Mouse (Mus musculus) stomach, embryonic 15.5 days (tissue): ENCODE measurements around the gene Plekhm2. TPM values are rescaled to one million over a fixed set of nuclear protein-coding genes. Genes with fewer than 3 reads are reported as not detected.

ENCODE experiments used
- ATAC-seq: fragments of 200-750 bp; cut with Nextera tagmentation; 2 replicates; pipeline ENCODE4 v1.8.0; 2017; ENCODE audit warnings: low read depth, moderate number of reproducible peaks, moderate TSS enrichment; ENCODE audit not compliant: insufficient read depth, low FRiP score
- H3K27ac ChIP-seq: fragments of 300-500 bp; sonication (generic); 2 replicates; pipeline ENCODE4 v1.5.1; 2015; ENCODE audit warnings: mild to moderate bottlenecking, inconsistent platforms
- H3K27me3 ChIP-seq: fragments of 300-500 bp; sonication (generic); replicated peaks from 2 replicates; pipeline ENCODE4 v1.6.1; 2015; ENCODE audit warnings: inconsistent platforms
- H3K36me3 ChIP-seq: fragments of 300-500 bp; sonication (generic); 2 replicates; pipeline ENCODE4 v1.6.1; 2015; ENCODE audit warnings: inconsistent platforms
- H3K4me1 ChIP-seq: fragments of 300-500 bp; sonication (generic); 2 replicates; pipeline ENCODE4 v1.6.1; 2015; ENCODE audit warnings: inconsistent platforms
- H3K4me2 ChIP-seq: fragments of 300-500 bp; sonication (generic); 2 replicates; pipeline ENCODE4 v1.6.1; 2015; ENCODE audit warnings: mild to moderate bottlenecking, inconsistent platforms
- H3K4me3 ChIP-seq: fragments of 300-500 bp; sonication (generic); replicated peaks from 2 replicates; pipeline ENCODE4 v1.5.1; 2015; ENCODE audit warnings: inconsistent platforms
- H3K9ac ChIP-seq: fragments of 300-500 bp; sonication (generic); 2 replicates; pipeline ENCODE4 v1.6.1; 2015; ENCODE audit warnings: inconsistent platforms
- H3K9me3 ChIP-seq: fragments of 300-500 bp; sonication (generic); 2 replicates; pipeline ENCODE4 v1.6.1; 2016; ENCODE audit warnings: inconsistent platforms
- WGBS: fragments of 180-500 bp; shearing (Covaris S2); methylation state at CpG from one replicate; pipeline ENCODE4 v1.1.7; 2015; 5-methylcytosine and 5-hydroxymethylcytosine counted together
- polyA plus RNA-seq: library from polyadenylated mRNA; unstranded; fragments of >200 nt; fragmentation: Nextera tagmentation; extraction: Ambion mirVana; gene quantifications from 2 replicates; pipeline ENCODE4 v1.2.1, GENCODE M21; 2015

Gene Plekhm2
- polyA plus RNA-seq, 1 experiment from 2014 or later, result 6.9 TPM

GRCm38 (mm10) chr4:141576404-141576803 is 88.3 kb downstream of the Plekhm2 start:
- no peak for ATAC-seq
- H3K4me3 ChIP-seq, result no peak overlapping the region
- H3K9me3 ChIP-seq, result no peaks in the 10 kb centered on the region
- H3K27ac ChIP-seq, result no peak overlapping the region
- no peak overlapping the region for H3K4me2 ChIP-seq
- H3K27me3 ChIP-seq, result no peaks in the 10 kb centered on the region
- peaks cover 15% of the 10 kb centered on the region for H3K36me3 ChIP-seq
- WGBS, result 79% methylated on average over 11 of the region's 11 CpGs
- no peak overlapping the region for H3K9ac ChIP-seq
- H3K4me1 ChIP-seq, result 0 out of 2 replicates have a peak, but pooled peaks cover 8% of the 10 kb centered on the region

Other genes with a start within 250 kb of the Plekhm2 start
- gene Clcnkb, start 248.9 kb downstream of the Plekhm2 start, polyA plus RNA-seq, result 0.14 TPM in 1 of 2 replicates, not detected in the other
- 2.4 and 2.8 TPM in 2 replicates for gene Hspb7, start 244.1 kb downstream of the Plekhm2 start, polyA plus RNA-seq
- gene Srarp, start 228.8 kb downstream of the Plekhm2 start, polyA plus RNA-seq, result not detected in 2 replicates
- 27.5 and 30.9 TPM in 2 replicates for gene Zbtb17, start 220.2 kb downstream of the Plekhm2 start, polyA plus RNA-seq
- 8.4 and 10.4 TPM in 2 replicates for gene Spen, start 126.3 kb downstream of the Plekhm2 start, polyA plus RNA-seq
- gene Fblim1, start 58.8 kb downstream of the Plekhm2 start, polyA plus RNA-seq, result 71.1 and 77.2 TPM in 2 replicates
- gene Tmem82, start 46.3 kb downstream of the Plekhm2 start, polyA plus RNA-seq, result 4.0 and 6.1 TPM in 2 replicates
- 0.71 and 0.76 TPM in 2 replicates for gene Slc25a34, start 41.1 kb downstream of the Plekhm2 start, polyA plus RNA-seq
- 1.0 TPM in 1 of 2 replicates, not detected in the other for gene Rsc1a1, start 20.7 kb upstream of the Plekhm2 start, polyA plus RNA-seq
- gene Ddi2, start 58.5 kb upstream of the Plekhm2 start, polyA plus RNA-seq, result 23.2 and 23.3 TPM in 2 replicates
- gene Agmat, start 81.8 kb upstream of the Plekhm2 start, polyA plus RNA-seq, result 7.0 and 10.0 TPM in 2 replicates
- gene Dnajc16, start 126.0 kb upstream of the Plekhm2 start, polyA plus RNA-seq, result 3.9 and 4.6 TPM in 2 replicates
- gene Casp9, start 128.7 kb upstream of the Plekhm2 start, polyA plus RNA-seq, result 21.2 and 23.4 TPM in 2 replicates
- 475 and 519 TPM in 2 replicates for gene Cela2a, start 161.3 kb upstream of the Plekhm2 start, polyA plus RNA-seq
- gene Ctrc, start 181.5 kb upstream of the Plekhm2 start, polyA plus RNA-seq, result 0.42 and 0.79 TPM in 2 replicates
- 125 and 130 TPM in 2 replicates for gene Efhd2, start 210.0 kb upstream of the Plekhm2 start, polyA plus RNA-seq